Mouse (Mus musculus): ENCODE data around the gene Nuak2. TPM values are rescaled to one million over a fixed set of nuclear protein-coding genes. Genes with fewer than 3 reads are reported as not detected.

Nuak2 gene
- polyA plus RNA-seq, 2 experiments, result 1.7 to 3.4 TPM

- Histone ChIP-seq H3K4me3 (replicated peaks; ENCODE audit: low read length) (no peak overlapping the region), H3K27me3 (ENCODE audit: control insufficient read depth, insufficient read depth, low read length) (no peaks in the 10 kb centered on the region), H3K9me3 (ENCODE audit: control insufficient read depth, low read length) (no peaks in the 10 kb centered on the region), H3K36me3 (ENCODE audit: control insufficient read depth, insufficient read depth, low read length) (peaks cover 51% of the 10 kb centered on the region), H3K27ac (replicated peaks; ENCODE audit: low read depth, low read length) (no peak overlapping the region), H3K4me2 (replicated peaks; ENCODE audit: low read depth, low read length, severe bottlenecking) (no peak overlapping the region), H3K4me1 (ENCODE audit: control insufficient read depth, insufficient read depth, low read length) (0 out of 2 replicates have a peak, but pooled peaks cover 4% of the 10 kb centered on the region), H3K9ac (ENCODE audit: low read depth, low read length, severe bottlenecking) (no peak overlapping the region)
- no peak for DNase-seq (ENCODE audit: low spot score)
- 92% methylated on average over 6 of the region's 6 CpGs for WGBS
- no peak for TF ChIP-seq POLR2A (IDR thresholded peaks at IDR 0.05; ENCODE audit: borderline replicate concordance, extremely low read depth, insufficient read depth, insufficient read length)
- ATAC-seq (ENCODE audit: low FRiP score, low read depth), result no peak
Observed at GRCm38 (mm10) chr1:132361959-132362358, 46.0 kb downstream of the Nuak2 start.

- no peaks in the 10 kb centered on the region for H3K27me3 ChIP-seq (ENCODE audit: control insufficient read depth, insufficient read depth, low read length)
- no peak for ATAC-seq (ENCODE audit: low FRiP score, low read depth)
- no peak overlapping the region for H3K4me3 ChIP-seq (replicated peaks; ENCODE audit: low read length)
- no peak overlapping the region for H3K27ac ChIP-seq (replicated peaks; ENCODE audit: low read depth, low read length)
- peaks cover 37% of the 10 kb centered on the region for H3K36me3 ChIP-seq (ENCODE audit: control insufficient read depth, insufficient read depth, low read length)
- TF ChIP-seq POLR2A (IDR thresholded peaks at IDR 0.05; ENCODE audit: borderline replicate concordance, extremely low read depth, insufficient read depth, insufficient read length), result no peak
- no peak for DNase-seq (ENCODE audit: low spot score)
- H3K4me2 ChIP-seq (replicated peaks; ENCODE audit: low read depth, low read length, severe bottlenecking), result no peak overlapping the region
- WGBS, result 79% methylated on average over 3 of the region's 3 CpGs
- 0 out of 2 replicates have a peak, but pooled peaks cover 4% of the 10 kb centered on the region for H3K4me1 ChIP-seq (ENCODE audit: control insufficient read depth, insufficient read depth, low read length)
- H3K9ac ChIP-seq (ENCODE audit: low read depth, low read length, severe bottlenecking), result no peak overlapping the region; the same call in 1 of the 2 replicates
- no peaks in the 10 kb centered on the region for H3K9me3 ChIP-seq (ENCODE audit: control insufficient read depth, low read length)
Observed at GRCm38 (mm10) chr1:132364388-132364787, 48.5 kb downstream of the Nuak2 start.

DNA sequence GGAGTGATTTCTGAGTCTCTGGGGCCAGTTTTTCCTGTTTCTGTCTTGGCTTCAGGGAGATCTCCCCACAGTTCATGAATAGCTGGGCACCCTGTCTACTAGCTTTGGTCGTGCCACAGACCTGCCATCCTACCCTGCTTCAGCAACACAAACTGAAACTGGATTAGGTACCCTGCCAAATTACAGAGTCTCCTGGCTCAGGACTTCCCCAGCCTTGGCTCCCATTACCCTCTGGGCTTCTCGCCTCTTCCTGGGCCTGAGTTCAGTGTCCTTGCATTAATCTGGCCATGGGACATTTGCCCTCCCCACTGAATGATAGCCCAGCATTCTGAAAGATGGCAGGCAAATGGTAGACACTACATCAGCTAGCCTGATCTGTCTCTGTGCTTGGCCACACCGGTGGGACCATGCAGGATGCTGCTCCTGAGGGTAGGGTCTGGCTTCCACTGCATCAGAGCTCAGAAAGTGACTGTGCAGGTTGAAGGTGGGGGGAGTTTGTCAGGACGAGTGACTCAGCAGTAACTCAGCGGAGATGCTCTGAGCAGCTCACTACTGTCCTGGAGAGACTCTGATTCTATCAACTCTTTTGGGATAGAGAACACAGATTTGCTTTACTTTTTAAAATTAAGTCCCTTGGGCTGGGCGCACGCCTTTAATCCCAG, 49.1 kb downstream of the Nuak2 start:
- H3K4me3 ChIP-seq (replicated peaks; ENCODE audit: low read length), result no peak overlapping the region
- H3K9ac ChIP-seq (ENCODE audit: low read depth, low read length, severe bottlenecking), result no peak overlapping the region; the same call in 1 of the 2 replicates
- H3K27me3 ChIP-seq (ENCODE audit: control insufficient read depth, insufficient read depth, low read length), result no peaks in the 10 kb centered on the region
- H3K4me1 ChIP-seq (ENCODE audit: control insufficient read depth, insufficient read depth, low read length), result 0 out of 2 replicates have a peak, but pooled peaks cover 4% of the 10 kb centered on the region
- H3K36me3 ChIP-seq (ENCODE audit: control insufficient read depth, insufficient read depth, low read length), result peaks cover 37% of the 10 kb centered on the region
- WGBS, result 83% methylated on average over 7 of the region's 7 CpGs
- no peak overlapping the region for H3K27ac ChIP-seq (replicated peaks; ENCODE audit: low read depth, low read length)
- no peak overlapping the region for H3K4me2 ChIP-seq (replicated peaks; ENCODE audit: low read depth, low read length, severe bottlenecking)
- DNase-seq (ENCODE audit: low spot score) (no peak), ATAC-seq (ENCODE audit: low FRiP score, low read depth) (no peak)
- no peaks in the 10 kb centered on the region for H3K9me3 ChIP-seq (ENCODE audit: control insufficient read depth, low read length)
- TF ChIP-seq POLR2A (IDR thresholded peaks at IDR 0.05; ENCODE audit: borderline replicate concordance, extremely low read depth, insufficient read depth, insufficient read length), result no peak

DNA sequence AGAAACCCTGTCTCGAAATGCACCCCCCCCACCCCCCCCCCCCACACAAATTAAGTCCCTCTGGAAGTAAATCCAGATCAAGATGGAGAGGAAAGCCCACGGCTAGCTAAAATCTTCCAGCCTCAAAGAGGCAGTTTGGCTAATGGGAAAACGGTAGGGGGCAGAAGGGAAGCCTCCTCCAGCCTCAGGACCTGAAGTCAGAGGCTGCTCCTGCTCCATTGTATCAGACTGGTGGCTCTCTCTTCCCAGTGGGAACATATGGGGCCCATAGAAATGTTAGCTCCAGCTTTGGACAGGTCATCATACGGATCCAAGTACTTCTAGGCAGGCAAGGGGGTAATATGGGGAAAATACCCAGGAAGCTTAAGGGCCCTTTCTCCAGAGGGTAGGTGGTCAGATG, 49.7 kb downstream of the Nuak2 start:
- peaks cover 33% of the 10 kb centered on the region for H3K36me3 ChIP-seq (ENCODE audit: control insufficient read depth, insufficient read depth, low read length)
- 0 out of 2 replicates have a peak, but pooled peaks cover 4% of the 10 kb centered on the region for H3K4me1 ChIP-seq (ENCODE audit: control insufficient read depth, insufficient read depth, low read length)
- no peak overlapping the region for H3K27ac ChIP-seq (replicated peaks; ENCODE audit: low read depth, low read length)

DNA sequence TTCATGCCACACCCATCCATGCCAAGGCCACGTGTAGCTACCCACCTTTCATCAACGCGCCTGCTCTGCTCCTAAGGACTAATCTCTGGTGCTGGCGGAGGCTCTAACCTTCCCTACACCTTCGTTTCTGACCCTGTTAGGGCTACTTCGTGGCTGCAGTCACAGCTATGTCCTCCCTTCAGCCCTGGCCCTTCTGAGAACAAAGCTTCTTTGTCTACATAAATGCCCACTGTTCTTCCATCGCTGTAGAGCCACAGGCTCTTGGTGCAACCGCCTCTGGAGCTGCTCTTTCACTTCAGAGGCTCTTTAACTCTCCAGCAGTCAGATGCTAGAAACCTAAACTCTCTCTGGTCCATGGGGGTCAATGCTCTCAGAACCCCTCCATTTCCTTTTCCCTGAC, 50.3 kb downstream of the Nuak2 start:
- no peak for ATAC-seq (ENCODE audit: low FRiP score, low read depth)
- Histone ChIP-seq H3K4me3 (replicated peaks; ENCODE audit: low read length) (no peak overlapping the region), H3K9ac (ENCODE audit: low read depth, low read length, severe bottlenecking) (no peak overlapping the region), H3K27ac (replicated peaks; ENCODE audit: low read depth, low read length) (no peak overlapping the region; the same call in 1 of the 2 replicates), H3K36me3 (ENCODE audit: control insufficient read depth, insufficient read depth, low read length) (peaks cover 29% of the 10 kb centered on the region), H3K9me3 (ENCODE audit: control insufficient read depth, low read length) (no peaks in the 10 kb centered on the region), H3K4me2 (replicated peaks; ENCODE audit: low read depth, low read length, severe bottlenecking) (no peak overlapping the region), H3K27me3 (ENCODE audit: control insufficient read depth, insufficient read depth, low read length) (no peaks in the 10 kb centered on the region), H3K4me1 (ENCODE audit: control insufficient read depth, insufficient read depth, low read length) (0 out of 2 replicates have a peak, but pooled peaks cover 4% of the 10 kb centered on the region)
- 74% methylated on average over 8 of the region's 8 CpGs for WGBS
- no peak for TF ChIP-seq POLR2A (IDR thresholded peaks at IDR 0.05; ENCODE audit: borderline replicate concordance, extremely low read depth, insufficient read depth, insufficient read length)
- no peak for DNase-seq (ENCODE audit: low spot score)

More for the DNA sequence above, 49.7 kb downstream of the Nuak2 start:
- Histone ChIP-seq H3K27me3 (ENCODE audit: control insufficient read depth, insufficient read depth, low read length) (no peaks in the 10 kb centered on the region), H3K4me3 (replicated peaks; ENCODE audit: low read length) (no peak overlapping the region), H3K9me3 (ENCODE audit: control insufficient read depth, low read length) (no peaks in the 10 kb centered on the region), H3K9ac (ENCODE audit: low read depth, low read length, severe bottlenecking) (no peak overlapping the region), H3K4me2 (replicated peaks; ENCODE audit: low read depth, low read length, severe bottlenecking) (no peak overlapping the region)
- WGBS, result 68% methylated on average over 4 of the region's 4 CpGs
- DNase-seq (ENCODE audit: low spot score) (no peak), ATAC-seq (ENCODE audit: low FRiP score, low read depth) (no peak)
- TF ChIP-seq POLR2A (IDR thresholded peaks at IDR 0.05; ENCODE audit: borderline replicate concordance, extremely low read depth, insufficient read depth, insufficient read length), result no peak

All from limb, embryonic 14.5 days (tissue).